Mouse (Mus musculus) neural tube, embryonic 12.5 days (tissue): ENCODE data around the gene Capn7. TPM values are rescaled to one million over a fixed set of nuclear protein-coding genes. Genes with fewer than 3 reads are reported as not detected.

ENCODE experiments used
- ATAC-seq: fragments of 200-750 bp; cut with Nextera tagmentation; 2 replicates; pipeline ENCODE4 v1.8.0; 2017; ENCODE audit warnings: low read depth, mild to moderate bottlenecking, moderate TSS enrichment, moderate library complexity; ENCODE audit not compliant: low FRiP score
- H3K27ac ChIP-seq: fragments of 300-500 bp; sonication (generic); 2 replicates; pipeline ENCODE4 v1.5.1; 2016
- H3K27me3 ChIP-seq: fragments of 300-500 bp; sonication (generic); replicated peaks from 2 replicates; pipeline ENCODE4 v1.6.1; 2016; ENCODE audit warnings: mild to moderate bottlenecking
- H3K36me3 ChIP-seq: fragments of 300-500 bp; sonication (generic); 2 replicates; pipeline ENCODE4 v1.6.1; 2016; ENCODE audit warnings: mild to moderate bottlenecking
- H3K4me1 ChIP-seq: fragments of 300-500 bp; sonication (generic); 2 replicates; pipeline ENCODE4 v1.6.1; 2016
- H3K4me2 ChIP-seq: fragments of 300-500 bp; sonication (generic); replicated peaks from 2 replicates; pipeline ENCODE4 v1.6.1; 2016; ENCODE audit warnings: mild to moderate bottlenecking
- H3K4me3 ChIP-seq: fragments of 300-500 bp; sonication (generic); 2 replicates; pipeline ENCODE4 v1.5.1; 2016
- H3K9ac ChIP-seq: fragments of 300-500 bp; sonication (generic); 2 replicates; pipeline ENCODE4 v1.6.1; 2016; ENCODE audit warnings: mild to moderate bottlenecking
- H3K9me3 ChIP-seq: fragments of 300-500 bp; sonication (generic); 2 replicates; pipeline ENCODE4 v1.6.1; 2016; ENCODE audit warnings: mild to moderate bottlenecking
- WGBS: fragments of 180-500 bp; shearing (Covaris S2); methylation state at CpG from one replicate; pipeline ENCODE4 v1.1.7; 2016; 5-methylcytosine and 5-hydroxymethylcytosine counted together
- polyA plus RNA-seq: library from polyadenylated mRNA; unstranded; fragments of >200 nt; fragmentation: Nextera tagmentation; extraction: Ambion mirVana; gene quantifications from 2 replicates; pipeline ENCODE4 v1.2.1, GENCODE M21; 2016

Capn7 gene
- polyA plus RNA-seq, 1 experiment from 2014 or later, result 60.7 TPM

DNA sequence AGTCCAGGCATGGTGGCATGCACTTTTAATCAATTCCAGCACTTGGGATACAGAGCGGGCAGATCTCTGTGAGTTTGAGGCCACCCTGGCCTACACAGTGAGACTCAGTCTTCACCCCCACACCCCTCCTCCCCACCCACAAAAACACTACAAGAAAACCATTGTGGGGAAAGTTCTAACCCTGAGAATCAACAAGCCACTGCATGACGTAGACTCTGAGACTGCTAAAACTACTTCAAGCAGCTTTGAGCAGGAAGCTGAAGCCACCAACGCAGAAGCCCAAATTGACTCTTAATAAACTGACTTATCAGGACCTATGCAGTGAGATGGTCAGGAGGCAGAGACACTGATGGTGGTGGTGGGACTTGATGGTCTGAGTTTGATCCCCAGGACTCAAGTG is 62.8 kb downstream of the Capn7 start:
- no peak overlapping the region for H3K27ac ChIP-seq
- H3K27me3 ChIP-seq, result no peaks in the 10 kb centered on the region
- H3K4me3 ChIP-seq, result no peak overlapping the region
- 88% methylated on average over 3 of the region's 3 CpGs for WGBS
- ATAC-seq, result no peak
- H3K9ac ChIP-seq, result no peak overlapping the region
- no peak overlapping the region for H3K4me2 ChIP-seq
- H3K36me3 ChIP-seq, result no peaks in the 10 kb centered on the region; the same call in 1 of the 2 replicates
- H3K4me1 ChIP-seq, result no peaks in the 10 kb centered on the region
- no peaks in the 10 kb centered on the region for H3K9me3 ChIP-seq

DNA sequence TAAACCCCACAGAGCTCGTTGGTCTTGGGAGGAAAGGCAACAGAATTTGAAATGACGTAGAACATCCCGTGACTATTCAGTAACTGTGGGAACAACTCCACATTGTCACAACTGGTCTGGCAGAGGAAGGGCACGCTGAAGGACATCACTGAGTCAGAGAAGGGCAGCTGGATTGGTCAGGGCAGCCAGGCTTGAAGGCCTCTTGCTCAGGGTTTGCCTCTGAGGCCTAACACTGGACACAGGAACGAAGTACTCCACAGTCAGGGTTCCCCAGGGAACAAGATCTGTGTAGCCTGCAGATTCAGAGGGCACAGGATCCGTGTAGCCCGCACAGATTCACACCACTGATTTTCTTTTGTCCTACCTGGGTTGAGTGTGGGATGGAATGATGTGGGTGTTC is 63.8 kb downstream of the Capn7 start:
- no peak for ATAC-seq
- Histone ChIP-seq H3K27me3 (no peaks in the 10 kb centered on the region), H3K9me3 (no peaks in the 10 kb centered on the region), H3K4me2 (no peak overlapping the region), H3K9ac (no peak overlapping the region), H3K4me3 (no peak overlapping the region), H3K27ac (no peak overlapping the region), H3K36me3 (no peaks in the 10 kb centered on the region; the same call in 1 of the 2 replicates), H3K4me1 (no peaks in the 10 kb centered on the region)
- 90% methylated on average over 7 of the region's 7 CpGs for WGBS

- ATAC-seq, result no peak
- Histone ChIP-seq H3K27ac (no peak overlapping the region), H3K9me3 (no peaks in the 10 kb centered on the region), H3K27me3 (no peaks in the 10 kb centered on the region), H3K4me3 (no peak overlapping the region), H3K9ac (no peak overlapping the region), H3K36me3 (no peaks in the 10 kb centered on the region; the same call in 1 of the 2 replicates), H3K4me1 (no peaks in the 10 kb centered on the region), H3K4me2 (no peak overlapping the region)
- 89% methylated on average over 11 of the region's 11 CpGs for WGBS
These were observed 64.5 kb downstream of the Capn7 start for GRCm38 (mm10) chr14:31400896-31401295.

DNA sequence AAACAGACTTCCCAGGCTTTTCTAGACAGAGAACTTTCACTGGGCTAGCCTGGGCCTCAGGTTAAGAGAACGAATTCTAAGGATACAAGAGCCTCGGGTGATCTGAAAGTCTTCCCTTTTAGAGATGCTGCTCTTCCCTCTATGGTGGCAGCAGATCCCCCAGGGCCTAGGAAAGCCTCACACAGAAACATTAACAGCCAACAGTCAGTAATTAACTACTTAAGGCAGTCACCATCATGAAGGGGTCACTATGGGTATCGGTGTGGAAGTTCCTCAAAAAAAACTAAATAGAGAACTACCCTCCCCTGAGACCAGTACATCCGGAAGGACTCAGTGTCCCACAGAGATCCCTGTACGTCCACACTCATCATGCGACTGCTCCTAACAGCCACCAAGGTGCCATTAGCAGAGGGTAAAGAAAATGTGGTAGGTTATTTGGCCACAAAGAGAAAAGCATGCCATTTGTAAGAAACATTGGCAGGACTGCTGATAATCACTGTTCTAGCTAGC is 65.5 kb downstream of the Capn7 start:
- WGBS, result 83% methylated on average over 6 of the region's 6 CpGs
- no peak overlapping the region for H3K4me2 ChIP-seq
- no peaks in the 10 kb centered on the region for H3K4me1 ChIP-seq
- H3K27ac ChIP-seq, result no peak overlapping the region
- H3K9ac ChIP-seq, result no peak overlapping the region
- peaks cover 3% of the 10 kb centered on the region; the same call in 1 of the 2 replicates for H3K36me3 ChIP-seq
- H3K9me3 ChIP-seq, result no peaks in the 10 kb centered on the region
- no peak overlapping the region for H3K4me3 ChIP-seq
- ATAC-seq, result no peak
- no peaks in the 10 kb centered on the region for H3K27me3 ChIP-seq

GRCm38 (mm10) chr14:31402693-31403092 is 66.3 kb downstream of the Capn7 start:
- Histone ChIP-seq H3K4me2 (no peak overlapping the region), H3K9me3 (no peaks in the 10 kb centered on the region), H3K4me3 (no peak overlapping the region), H3K9ac (no peak overlapping the region), H3K4me1 (no peaks in the 10 kb centered on the region), H3K36me3 (peaks cover 3% of the 10 kb centered on the region; the same call in 1 of the 2 replicates), H3K27ac (no peak overlapping the region), H3K27me3 (no peaks in the 10 kb centered on the region)
- ATAC-seq, result no peak
- 86% methylated on average over 5 of the region's 5 CpGs for WGBS

GRCm38 (mm10) chr14:31403556-31403955 is 67.1 kb downstream of the Capn7 start:
- Histone ChIP-seq H3K9ac (no peak overlapping the region), H3K36me3 (peaks cover 3% of the 10 kb centered on the region; the same call in 1 of the 2 replicates), H3K4me2 (no peak overlapping the region), H3K9me3 (no peaks in the 10 kb centered on the region), H3K27me3 (no peaks in the 10 kb centered on the region), H3K4me1 (no peaks in the 10 kb centered on the region), H3K27ac (no peak overlapping the region), H3K4me3 (no peak overlapping the region)
- ATAC-seq, result no peak
- 83% methylated on average over 9 of the region's 9 CpGs for WGBS

- H3K36me3 ChIP-seq, result peaks cover 3% of the 10 kb centered on the region; the same call in 1 of the 2 replicates
- no peaks in the 10 kb centered on the region for H3K9me3 ChIP-seq
- no peaks in the 10 kb centered on the region for H3K27me3 ChIP-seq
- no peak overlapping the region for H3K4me2 ChIP-seq
- no peak overlapping the region for H3K4me3 ChIP-seq
- WGBS, result 69% methylated on average over 8 of the region's 8 CpGs
- no peak overlapping the region for H3K9ac ChIP-seq
- no peaks in the 10 kb centered on the region for H3K4me1 ChIP-seq
- ATAC-seq, result no peak
- H3K27ac ChIP-seq, result no peak overlapping the region
These were observed 67.6 kb downstream of the Capn7 start for GRCm38 (mm10) chr14:31403995-31404394.

- H3K4me1 ChIP-seq, result no peaks in the 10 kb centered on the region; the same call in 1 of the 2 replicates
- H3K27me3 ChIP-seq, result no peaks in the 10 kb centered on the region
- no peak overlapping the region for H3K4me2 ChIP-seq
- no peak overlapping the region for H3K9ac ChIP-seq
- H3K4me3 ChIP-seq, result no peak overlapping the region
- H3K27ac ChIP-seq, result no peak overlapping the region
- 95% methylated on average over 4 of the region's 4 CpGs for WGBS
- H3K36me3 ChIP-seq, result peaks cover 6% of the 10 kb centered on the region; the same call in 1 of the 2 replicates
- ATAC-seq, result no peak
- no peaks in the 10 kb centered on the region for H3K9me3 ChIP-seq
These were observed 68.2 kb downstream of the Capn7 start for GRCm38 (mm10) chr14:31404663-31405062.

DNA sequence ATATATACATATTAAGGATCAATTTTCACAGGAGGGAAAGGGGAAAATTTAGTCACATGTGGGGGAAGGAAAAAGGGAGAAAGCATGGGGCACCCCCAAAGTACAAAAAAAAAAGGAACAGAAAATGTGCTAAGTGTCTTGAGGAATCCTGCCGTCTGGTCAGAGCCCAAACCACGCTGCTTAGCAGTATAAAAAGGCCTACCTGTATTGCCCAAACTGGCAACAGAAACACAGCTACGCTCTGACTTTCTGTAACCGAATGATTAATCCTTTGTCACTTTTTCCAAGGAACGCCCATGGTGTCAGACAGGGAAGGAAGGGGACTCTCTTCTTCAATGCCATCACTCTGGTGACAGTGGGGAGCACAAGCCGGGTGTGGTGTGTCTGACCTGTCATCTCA is 69.2 kb downstream of the Capn7 start:
- no peaks in the 10 kb centered on the region for H3K9me3 ChIP-seq
- 83% methylated on average over 6 of the region's 6 CpGs for WGBS
- H3K36me3 ChIP-seq, result peaks cover 6% of the 10 kb centered on the region; the same call in 1 of the 2 replicates
- H3K4me2 ChIP-seq, result no peak overlapping the region
- no peak for ATAC-seq
- H3K27me3 ChIP-seq, result no peaks in the 10 kb centered on the region
- H3K27ac ChIP-seq, result no peak overlapping the region
- H3K9ac ChIP-seq, result no peak overlapping the region
- no peak overlapping the region for H3K4me3 ChIP-seq
- H3K4me1 ChIP-seq, result no peaks in the 10 kb centered on the region; the same call in 1 of the 2 replicates

GRCm38 (mm10) chr14:31406154-31406810 is 69.8 kb downstream of the Capn7 start:
- Histone ChIP-seq H3K4me3 (no peak overlapping the region), H3K4me2 (no peak overlapping the region), H3K9ac (no peak overlapping the region), H3K9me3 (no peaks in the 10 kb centered on the region), H3K27me3 (no peaks in the 10 kb centered on the region), H3K27ac (no peak overlapping the region), H3K4me1 (no peaks in the 10 kb centered on the region; the same call in 1 of the 2 replicates), H3K36me3 (peaks cover 6% of the 10 kb centered on the region; the same call in 1 of the 2 replicates)
- ATAC-seq, result no peak
- 85% methylated on average over 12 of the region's 12 CpGs for WGBS

GRCm38 (mm10) chr14:31407208-31407607 is 70.8 kb downstream of the Capn7 start:
- WGBS, result 84% methylated on average over 15 of the region's 15 CpGs
- ATAC-seq, result no peak
- no peaks in the 10 kb centered on the region for H3K9me3 ChIP-seq
- H3K36me3 ChIP-seq, result peaks cover 6% of the 10 kb centered on the region; the same call in 1 of the 2 replicates
- H3K27me3 ChIP-seq, result no peaks in the 10 kb centered on the region
- H3K4me2 ChIP-seq, result no peak overlapping the region
- no peaks in the 10 kb centered on the region; the same call in 1 of the 2 replicates for H3K4me1 ChIP-seq
- H3K4me3 ChIP-seq, result no peak overlapping the region
- no peak overlapping the region for H3K9ac ChIP-seq
- no peak overlapping the region for H3K27ac ChIP-seq

- Histone ChIP-seq H3K27me3 (no peaks in the 10 kb centered on the region), H3K9me3 (no peaks in the 10 kb centered on the region), H3K36me3 (peaks cover 6% of the 10 kb centered on the region; the same call in 1 of the 2 replicates), H3K9ac (no peak overlapping the region), H3K4me2 (no peak overlapping the region), H3K27ac (no peak overlapping the region), H3K4me1 (no peaks in the 10 kb centered on the region; the same call in 1 of the 2 replicates), H3K4me3 (no peak overlapping the region)
- no peak for ATAC-seq
- 70% methylated on average over 6 of the region's 6 CpGs for WGBS
These were observed 71.6 kb downstream of the Capn7 start for GRCm38 (mm10) chr14:31407911-31408604.
